Mouse (Mus musculus) gastrocnemius, postnatal 36 days (tissue): ENCODE data around the gene Zc3h12b. TPM values are rescaled to one million over a fixed set of nuclear protein-coding genes. Genes with fewer than 3 reads are reported as not detected.

Experiments
- DNase-seq, 2 experiments: peaks; one replicate each; pipeline ENCODE4 v3.0.0; 2022
- intact Hi-C: fragments of 180-260 bp; cut with DNase I; formaldehyde crosslinking; loops from one replicate; pipeline ENCODE4 v1.15.1; 2025
- total RNA-seq, 2 experiments: library from RNA; stranded (reverse); gene quantifications; 2 replicates each; pipeline ENCODE4 v1.2.3; 2021

Gene Zc3h12b
- total RNA-seq, 2 experiments from 2014 or later, result 0.23 to 0.47 TPM

GRCm38 (mm10) chrX:95969936-95970335, 258.5 kb downstream of the Zc3h12b start:
- intact Hi-C loops, result no loop called here
- DNase-seq, result no peak

Other genes with a start within 250 kb of the Zc3h12b start
- gene Asb12, start 153.7 kb upstream of the Zc3h12b start, total RNA-seq, result 10 to 100 TPM; 52.4 to 57.3 TPM
- gene Pfn5, start 153.6 kb upstream of the Zc3h12b start, total RNA-seq, result not detected
- gene Zc4h2, start 53.2 kb upstream of the Zc3h12b start, total RNA-seq, result under 1 TPM; 0.97 to 0.99 TPM
- gene Las1l, start 245.3 kb downstream of the Zc3h12b start, total RNA-seq, result 10 to 100 TPM; 23.6 to 27.9 TPM